Mouse (Mus musculus) midbrain, embryonic 15.5 days (tissue): ENCODE data around the gene Tmem110. TPM values are rescaled to one million over a fixed set of nuclear protein-coding genes. Genes with fewer than 3 reads are reported as not detected.

ENCODE experiments used
- ATAC-seq: fragments of 200-750 bp; cut with Nextera tagmentation; replicated peaks from 2 replicates; pipeline ENCODE4 v1.8.0; 2017; ENCODE audit warnings: moderate TSS enrichment
- H3K27ac ChIP-seq: fragments of 300-500 bp; sonication (generic); 2 replicates; pipeline ENCODE4 v1.5.1; 2015; ENCODE audit warnings: mild to moderate bottlenecking, inconsistent platforms
- H3K27me3 ChIP-seq: fragments of 300-500 bp; sonication (generic); replicated peaks from 2 replicates; pipeline ENCODE4 v1.6.1; 2015; ENCODE audit warnings: inconsistent platforms
- H3K36me3 ChIP-seq: fragments of 300-500 bp; sonication (generic); replicated peaks from 2 replicates; pipeline ENCODE4 v1.6.1; 2015; ENCODE audit warnings: inconsistent platforms
- H3K4me1 ChIP-seq: fragments of 300-500 bp; sonication (generic); 2 replicates; pipeline ENCODE4 v1.6.1; 2015; ENCODE audit warnings: inconsistent platforms
- H3K4me2 ChIP-seq: fragments of 300-500 bp; sonication (generic); 2 replicates; pipeline ENCODE4 v1.6.1; 2015; ENCODE audit warnings: inconsistent platforms, mild to moderate bottlenecking, moderate library complexity
- H3K4me3 ChIP-seq: fragments of 300-500 bp; sonication (generic); 2 replicates; pipeline ENCODE4 v1.5.1; 2015; ENCODE audit warnings: mild to moderate bottlenecking, inconsistent platforms
- H3K9ac ChIP-seq: fragments of 300-500 bp; sonication (generic); 2 replicates; pipeline ENCODE4 v1.6.1; 2015; ENCODE audit warnings: mild to moderate bottlenecking, inconsistent platforms
- H3K9me3 ChIP-seq: fragments of 300-500 bp; sonication (generic); 2 replicates; pipeline ENCODE4 v1.6.1; 2016; ENCODE audit warnings: inconsistent platforms
- WGBS: fragments of 180-500 bp; shearing (Covaris S2); methylation state at CpG from one replicate; pipeline ENCODE4 v1.1.7; 2015; ENCODE audit warnings: mixed read lengths; 5-methylcytosine and 5-hydroxymethylcytosine counted together
- polyA plus RNA-seq: library from polyadenylated mRNA; unstranded; fragments of >200 nt; fragmentation: Nextera tagmentation; extraction: Ambion mirVana; gene quantifications from 2 replicates; pipeline ENCODE4 v1.2.1, GENCODE M21; 2015

Tmem110 gene
- polyA plus RNA-seq, 1 experiment from 2014 or later, result 22.7 TPM

DNA sequence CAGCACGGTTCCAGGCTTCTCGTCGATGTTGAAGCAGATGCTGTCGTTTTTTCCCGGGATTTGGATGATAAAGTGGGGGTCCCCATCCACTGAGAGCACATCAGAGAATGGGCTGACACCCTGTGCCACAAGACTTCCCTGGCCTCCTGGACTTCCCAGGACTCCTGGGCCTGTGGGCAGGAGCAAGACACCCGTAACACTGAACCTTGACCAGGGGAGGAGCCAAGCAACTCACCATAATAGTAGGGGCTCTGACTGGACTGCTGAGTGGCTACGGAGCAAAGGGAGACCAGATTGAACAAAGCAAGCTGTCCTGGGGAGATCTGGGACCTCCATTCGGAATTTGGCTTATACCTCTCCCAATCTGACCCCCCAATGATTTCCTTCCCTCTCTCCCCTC lies 87.3 kb downstream of the Tmem110 start:
- ATAC-seq, result no peak
- Histone ChIP-seq H3K27me3 (no peaks in the 10 kb centered on the region), H3K9me3 (no peaks in the 10 kb centered on the region), H3K4me1 (no peaks in the 10 kb centered on the region), H3K9ac (no peak overlapping the region), H3K27ac (no peak overlapping the region), H3K36me3 (no peaks in the 10 kb centered on the region), H3K4me3 (no peak overlapping the region), H3K4me2 (no peak overlapping the region)
- 80% methylated on average over 8 of the region's 8 CpGs for WGBS

DNA sequence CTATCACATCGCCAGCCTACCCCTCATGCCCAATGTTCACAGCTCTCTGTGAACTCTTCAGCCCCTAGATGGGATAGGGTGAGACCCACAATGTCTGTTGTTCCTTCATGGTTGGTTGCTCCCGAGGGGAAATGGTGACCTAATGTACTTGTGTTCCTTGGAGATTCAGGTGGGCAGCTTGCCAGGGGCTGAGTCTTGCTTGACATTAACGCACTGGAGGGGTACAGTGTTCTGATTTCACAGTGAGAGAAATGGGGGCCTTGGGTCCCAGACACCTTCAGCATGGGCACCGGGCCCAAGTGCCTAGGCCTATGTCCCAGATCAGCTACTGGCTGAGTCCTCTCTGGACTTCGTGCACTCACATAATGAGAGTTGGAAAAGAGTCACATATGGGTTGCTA lies 88.0 kb downstream of the Tmem110 start:
- no peaks in the 10 kb centered on the region for H3K9me3 ChIP-seq
- H3K4me2 ChIP-seq, result no peak overlapping the region
- ATAC-seq, result no peak
- H3K4me1 ChIP-seq, result no peaks in the 10 kb centered on the region
- no peaks in the 10 kb centered on the region for H3K36me3 ChIP-seq
- H3K27ac ChIP-seq, result no peak overlapping the region
- H3K27me3 ChIP-seq, result no peaks in the 10 kb centered on the region
- WGBS, result 82% methylated on average over 5 of the region's 5 CpGs
- no peak overlapping the region for H3K9ac ChIP-seq
- no peak overlapping the region for H3K4me3 ChIP-seq

DNA sequence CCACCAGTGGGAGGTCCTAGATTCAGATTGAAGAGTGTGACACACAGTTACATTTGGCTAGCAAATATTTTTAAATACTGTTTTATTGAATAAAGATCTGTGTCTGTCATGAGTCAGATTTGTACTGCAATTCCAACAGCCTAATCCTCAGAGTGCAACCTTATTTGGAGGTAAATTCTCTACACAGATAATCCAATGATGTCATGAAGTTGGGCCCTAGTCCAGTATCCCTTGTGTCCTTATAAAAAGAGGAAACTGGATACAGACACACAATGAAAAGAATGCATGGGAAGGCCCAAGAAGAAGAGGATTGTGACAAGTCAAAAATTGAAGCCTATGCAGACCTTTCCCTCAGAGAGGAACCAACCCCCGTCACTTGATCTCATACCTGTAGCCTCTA lies 91.1 kb downstream of the Tmem110 start:
- WGBS, result 84% methylated on average over 1 of the region's 1 CpGs
- Histone ChIP-seq H3K9me3 (no peaks in the 10 kb centered on the region), H3K4me1 (no peaks in the 10 kb centered on the region), H3K27ac (no peak overlapping the region), H3K27me3 (no peaks in the 10 kb centered on the region), H3K9ac (no peak overlapping the region), H3K36me3 (no peaks in the 10 kb centered on the region), H3K4me2 (no peak overlapping the region), H3K4me3 (no peak overlapping the region)
- ATAC-seq, result no peak

DNA sequence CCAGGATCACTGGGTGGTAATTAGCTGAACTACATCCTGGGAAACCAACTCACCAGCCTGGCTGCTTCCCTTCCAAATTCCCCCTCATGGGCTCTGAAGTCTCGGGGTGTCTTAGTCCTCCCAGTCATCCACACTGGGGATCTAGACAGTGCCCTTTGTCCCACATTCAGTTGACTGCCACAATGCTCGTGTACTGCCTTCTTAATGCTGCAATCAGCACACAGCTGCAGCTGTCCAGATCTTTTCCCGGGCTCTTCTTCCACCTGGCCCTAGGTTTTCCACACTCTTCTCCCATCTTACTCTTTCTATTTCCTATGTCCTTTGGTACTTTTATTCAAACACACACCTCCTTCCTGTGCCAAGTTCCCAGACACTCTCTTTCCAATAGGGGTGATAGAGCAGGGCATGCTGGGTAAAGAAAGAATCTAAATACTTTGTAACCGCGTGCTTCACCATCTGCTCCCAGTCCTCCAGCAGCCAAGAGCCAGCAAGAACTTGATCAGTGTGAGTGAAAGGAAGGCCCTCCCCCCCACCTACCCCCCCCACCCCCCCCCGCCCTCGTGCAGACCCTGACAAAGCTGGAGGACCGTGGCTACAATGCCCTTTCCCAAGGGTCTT lies 96.8 kb downstream of the Tmem110 start:
- no peak for ATAC-seq
- H3K27me3 ChIP-seq, result no peaks in the 10 kb centered on the region
- no peaks in the 10 kb centered on the region for H3K36me3 ChIP-seq
- no peak overlapping the region for H3K4me2 ChIP-seq
- H3K4me1 ChIP-seq, result no peaks in the 10 kb centered on the region
- no peak overlapping the region for H3K27ac ChIP-seq
- H3K4me3 ChIP-seq, result no peak overlapping the region
- H3K9me3 ChIP-seq, result no peaks in the 10 kb centered on the region
- WGBS, result 50% methylated on average over 8 of the region's 8 CpGs
- no peak overlapping the region for H3K9ac ChIP-seq

DNA sequence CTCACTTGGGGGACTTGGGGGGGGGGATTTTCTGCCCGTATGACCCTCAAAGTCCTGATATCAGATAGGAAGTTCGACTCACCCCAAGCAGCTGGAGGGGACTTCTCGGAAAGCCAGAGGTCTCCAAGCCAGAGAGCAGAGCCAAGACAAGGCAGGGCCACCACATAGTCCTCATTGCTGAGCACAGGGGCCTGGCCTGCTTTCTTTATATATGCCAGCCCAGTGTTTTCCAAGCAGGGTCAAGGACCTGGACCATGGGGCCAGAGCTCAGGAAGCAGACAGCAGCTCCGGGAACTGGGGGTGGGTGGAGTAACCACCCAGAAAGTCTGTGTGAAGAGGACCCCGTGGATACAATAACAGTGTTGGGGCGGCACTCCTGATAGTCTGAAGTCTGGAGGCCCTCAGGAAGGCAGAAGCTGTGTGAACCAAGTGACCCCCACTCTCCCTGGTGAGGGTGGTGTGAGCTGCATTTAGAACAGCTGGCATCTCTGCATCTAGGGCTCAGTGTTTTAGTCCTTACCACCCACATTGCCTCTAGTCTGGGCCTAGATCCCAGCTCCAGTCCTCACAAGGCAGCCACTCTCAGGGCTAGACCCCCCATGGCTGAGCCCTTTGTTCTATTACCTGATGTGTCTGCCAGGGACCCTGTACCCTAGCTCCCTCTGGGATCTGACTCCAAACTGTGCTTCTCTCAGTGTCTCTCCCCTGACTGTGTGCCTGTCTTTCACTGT lies 98.2 kb downstream of the Tmem110 start, which contains the start of gene Itih3:
Gene Itih3, minus strand, starts transcription at position 386 of the 731 bp plus-strand sequence.
- Histone ChIP-seq H3K4me2 (no peak within 1 kb of the TSS), H3K4me3 (no peak within 1 kb of the TSS), H3K9me3 (no peaks in the 10 kb centered on the region), H3K36me3 (no peaks in the 10 kb centered on the region), H3K27ac (no peak within 1 kb of the TSS), H3K27me3 (no peaks in the 10 kb centered on the region), H3K4me1 (no peaks in the 10 kb centered on the region), H3K9ac (no peak within 1 kb of the TSS)
- no peak for ATAC-seq
- WGBS, result 77% methylated on average over 6 of the region's 6 CpGs

DNA sequence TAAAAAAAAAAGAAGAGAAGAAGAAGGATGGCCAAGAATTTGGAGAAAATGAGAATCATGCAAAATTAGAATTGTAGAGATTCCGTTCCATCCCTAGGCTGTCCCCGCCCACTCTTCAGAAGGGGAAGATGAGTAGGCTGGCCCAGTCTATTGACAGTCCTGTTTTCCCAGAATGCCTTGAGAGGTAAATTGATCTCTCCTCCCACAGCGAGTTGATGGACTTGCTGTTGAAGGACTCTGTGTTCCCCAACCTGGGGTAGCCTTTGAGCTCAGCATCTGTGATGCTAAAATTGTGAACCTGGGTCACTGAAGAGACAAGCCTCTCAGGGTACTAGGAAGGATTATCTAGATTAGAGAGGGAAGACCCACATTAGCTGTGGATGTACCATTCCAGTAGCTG lies 100.1 kb downstream of the Tmem110 start:
- 95% methylated on average over 3 of the region's 3 CpGs for whole genome bisulfite sequencing
- no peak overlapping the region for H3K9ac ChIP-seq
- H3K4me1 ChIP-seq, result no peaks in the 10 kb centered on the region
- no peak overlapping the region for H3K4me2 ChIP-seq
- no peaks in the 10 kb centered on the region for H3K36me3 ChIP-seq
- H3K4me3 ChIP-seq, result no peak overlapping the region
- no peaks in the 10 kb centered on the region for H3K9me3 ChIP-seq
- ATAC-seq, result no peak
- no peak overlapping the region for H3K27ac ChIP-seq
- H3K27me3 ChIP-seq, result no peaks in the 10 kb centered on the region

Other genes with a start within 250 kb of the Tmem110 start
- gene Prkcd, start 199.4 kb upstream of the Tmem110 start, polyA plus RNA-seq, result 14.7 and 19.6 TPM in 2 replicates
- gene Rft1, start 171.2 kb upstream of the Tmem110 start, polyA plus RNA-seq, result 7.6 and 9.6 TPM in 2 replicates
- gene Sfmbt1, start 110.7 kb upstream of the Tmem110 start, polyA plus RNA-seq, result 19.4 and 21.9 TPM in 2 replicates
- gene Mustn1, start 53.6 kb downstream of the Tmem110 start, polyA plus RNA-seq, result 0.50 and 0.76 TPM in 2 replicates
- 0.09 TPM in 1 of 2 replicates, not detected in the other for gene Itih4, start 60.9 kb downstream of the Tmem110 start, polyA plus RNA-seq
- 1.1 and 1.3 TPM in 2 replicates for gene Itih3, start 98.2 kb downstream of the Tmem110 start, polyA plus RNA-seq
- 0.05 TPM in 1 of 2 replicates, not detected in the other for gene Itih1, start 117.7 kb downstream of the Tmem110 start, polyA plus RNA-seq
- 17.2 and 18.1 TPM in 2 replicates for gene Nek4, start 125.8 kb downstream of the Tmem110 start, polyA plus RNA-seq
- gene Glt8d1, start 175.8 kb downstream of the Tmem110 start, polyA plus RNA-seq, result 53.0 and 63.3 TPM in 2 replicates
- gene Spcs1, start 176.1 kb downstream of the Tmem110 start, polyA plus RNA-seq, result 273 and 290 TPM in 2 replicates
- gene Pbrm1, start 193.5 kb downstream of the Tmem110 start, polyA plus RNA-seq, result 134 and 142 TPM in 2 replicates
- gene Gnl3, start 193.6 kb downstream of the Tmem110 start, polyA plus RNA-seq, result 47.8 and 55.1 TPM in 2 replicates